Mouse (Mus musculus) G1E (cell line): Measurements from ENCODE around the gene Ppp3ca.

Source experiments
- CTCF ChIP-seq: IDR thresholded peaks from 2 replicates; pipeline ENCODE4 v1.5.1; 2012; ENCODE audit warnings: low read depth, low read length, inconsistent platforms, mixed read lengths
- TAL1 ChIP-seq: conservative IDR thresholded peaks from 2 replicates; pipeline ENCODE4 v1.6.1; 2012; ENCODE audit warnings: low read depth, low read length, inconsistent platforms, mixed read lengths

DNA sequence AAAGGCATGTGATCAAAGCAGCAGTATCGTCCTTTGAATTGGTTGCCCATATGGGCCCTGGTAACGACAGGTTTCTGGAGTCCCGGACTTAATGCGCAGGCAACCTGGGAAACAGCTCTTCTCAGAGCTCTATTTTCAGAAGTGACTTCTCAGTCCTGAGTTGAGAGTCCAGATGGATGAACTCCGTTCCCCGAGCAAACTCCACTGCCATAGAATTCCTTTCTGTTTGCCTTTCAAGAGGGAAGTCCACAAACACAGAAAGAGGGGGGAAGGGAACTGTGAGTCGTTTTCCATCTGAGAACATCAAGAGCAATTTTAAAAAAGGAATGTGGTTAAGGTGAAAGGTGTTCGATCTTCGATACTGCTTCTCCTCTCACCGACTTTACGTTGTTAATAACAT, 312.1 kb downstream of the Ppp3ca start:
- TF ChIP-seq TAL1 (no peak), CTCF (no peak)
